Mouse (Mus musculus) liver, embryonic 13.5 days (tissue): ENCODE measurements around the gene Mast1. TPM values are rescaled to one million over a fixed set of nuclear protein-coding genes. Genes with fewer than 3 reads are reported as not detected.

ENCODE experiments used
- ATAC-seq: fragments of 200-750 bp; cut with Nextera tagmentation; 2 replicates; pipeline ENCODE4 v1.8.0; 2017; ENCODE audit warnings: low read depth, mild to moderate bottlenecking, moderate number of reproducible peaks, moderate library complexity
- DNase-seq: peaks from one replicate; pipeline ENCODE4 v3.0.0; 2022
- H3K27ac ChIP-seq: fragments of 300-500 bp; sonication (generic); 2 replicates; pipeline ENCODE4 v1.5.1; 2015; ENCODE audit warnings: moderate library complexity, mild to moderate bottlenecking, inconsistent platforms
- H3K27me3 ChIP-seq: fragments of 300-500 bp; sonication (generic); 2 replicates; pipeline ENCODE4 v1.6.1; 2015; ENCODE audit warnings: mild to moderate bottlenecking, inconsistent platforms
- H3K36me3 ChIP-seq: fragments of 300-500 bp; sonication (generic); 2 replicates; pipeline ENCODE4 v1.6.1; 2015; ENCODE audit warnings: mild to moderate bottlenecking, inconsistent platforms
- H3K4me1 ChIP-seq: fragments of 300-500 bp; sonication (generic); replicated peaks from 2 replicates; pipeline ENCODE4 v1.6.1; 2015; ENCODE audit warnings: inconsistent platforms
- H3K4me2 ChIP-seq: fragments of 300-500 bp; sonication (generic); 2 replicates; pipeline ENCODE4 v1.6.1; 2015; ENCODE audit warnings: inconsistent platforms, mild to moderate bottlenecking, moderate library complexity
- H3K4me3 ChIP-seq: fragments of 300-500 bp; sonication (generic); replicated peaks from 2 replicates; pipeline ENCODE4 v1.5.1; 2015; ENCODE audit warnings: mild to moderate bottlenecking, inconsistent platforms
- H3K9ac ChIP-seq: fragments of 300-500 bp; sonication (generic); 2 replicates; pipeline ENCODE4 v1.6.1; 2015; ENCODE audit warnings: mild to moderate bottlenecking, inconsistent platforms
- H3K9me3 ChIP-seq: fragments of 300-500 bp; sonication (generic); replicated peaks from 2 replicates; pipeline ENCODE4 v1.6.1; 2016; ENCODE audit warnings: inconsistent platforms
- WGBS: fragments of 180-500 bp; shearing (Covaris S2); methylation state at CpG from one replicate; pipeline ENCODE4 v1.1.7; 2015; ENCODE audit not compliant: insufficient replicate concordance; 5-methylcytosine and 5-hydroxymethylcytosine counted together
- polyA plus RNA-seq: library from polyadenylated mRNA; unstranded; fragments of >200 nt; fragmentation: Nextera tagmentation; extraction: Ambion mirVana; gene quantifications from 2 replicates; pipeline ENCODE4 v1.2.1, GENCODE M21; 2015

Mast1 gene
- polyA plus RNA-seq, 1 experiment from 2014 or later: 0.13 TPM

DNA sequence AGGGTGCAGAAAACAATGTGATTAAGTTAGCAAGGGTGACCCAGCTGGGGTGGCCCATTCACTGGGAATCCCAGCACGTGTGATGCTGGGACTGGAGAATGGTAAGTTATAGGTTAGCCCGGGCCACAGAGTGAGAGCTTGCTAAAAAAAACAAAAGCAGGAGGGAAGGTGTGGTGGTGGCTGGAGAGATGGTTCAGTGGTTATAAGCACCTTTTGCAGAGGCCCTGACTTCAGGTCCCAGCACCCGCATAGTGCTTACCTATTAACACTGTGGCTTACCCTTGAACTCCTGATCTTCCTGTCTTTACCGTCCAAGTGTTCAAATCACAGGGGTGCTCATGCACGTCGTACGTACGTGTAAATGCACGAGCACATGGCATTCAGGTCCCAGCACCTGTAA lies 30.1 kb downstream of the Mast1 start:
- Histone ChIP-seq H3K27me3 (peaks cover 18% of the 10 kb centered on the region), H3K9ac (no peak overlapping the region), H3K4me1 (peaks cover 66% of the 10 kb centered on the region), H3K27ac (peak overlapping the region; percentile 84), H3K4me3 (no peak overlapping the region), H3K4me2 (no peak overlapping the region), H3K36me3 (peaks cover 58% of the 10 kb centered on the region), H3K9me3 (no peaks in the 10 kb centered on the region)
- WGBS: 80% methylated on average over 9 of the region's 9 CpGs
- ATAC-seq (no peak), DNase-seq (peak; percentile 19)

DNA sequence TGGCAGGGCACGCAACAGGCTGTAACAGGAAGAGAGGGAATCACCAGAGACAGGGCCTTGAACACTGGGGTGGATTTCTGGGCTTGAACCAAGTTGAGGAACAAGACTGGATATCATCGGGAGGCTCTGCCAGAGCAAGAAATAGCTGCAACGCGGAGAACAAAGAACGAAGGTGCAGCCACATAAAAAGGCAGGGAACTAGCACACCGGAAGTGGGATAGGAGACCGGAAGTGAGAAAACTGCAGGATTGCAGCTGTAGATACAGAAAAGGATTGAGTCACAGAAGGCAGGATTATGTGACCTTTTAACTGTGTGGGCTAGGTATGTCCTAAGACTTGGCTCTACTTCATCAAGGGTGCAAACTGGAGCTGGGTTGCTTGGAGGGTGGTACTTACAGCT lies 32.8 kb downstream of the Mast1 start:
- ATAC-seq (no peak), DNase-seq (no peak)
- Histone ChIP-seq H3K9ac (peak overlapping the region; percentile 100), H3K36me3 (peaks cover 49% of the 10 kb centered on the region), H3K4me1 (peaks cover 70% of the 10 kb centered on the region), H3K27ac (peak overlapping the region; percentile 99), H3K27me3 (no peaks in the 10 kb centered on the region), H3K4me2 (peak overlapping the region; percentile 98), H3K9me3 (no peaks in the 10 kb centered on the region), H3K4me3 (peak overlapping the region; percentile 99)
- 81% methylated on average over 7 of the region's 7 CpGs for WGBS

DNA sequence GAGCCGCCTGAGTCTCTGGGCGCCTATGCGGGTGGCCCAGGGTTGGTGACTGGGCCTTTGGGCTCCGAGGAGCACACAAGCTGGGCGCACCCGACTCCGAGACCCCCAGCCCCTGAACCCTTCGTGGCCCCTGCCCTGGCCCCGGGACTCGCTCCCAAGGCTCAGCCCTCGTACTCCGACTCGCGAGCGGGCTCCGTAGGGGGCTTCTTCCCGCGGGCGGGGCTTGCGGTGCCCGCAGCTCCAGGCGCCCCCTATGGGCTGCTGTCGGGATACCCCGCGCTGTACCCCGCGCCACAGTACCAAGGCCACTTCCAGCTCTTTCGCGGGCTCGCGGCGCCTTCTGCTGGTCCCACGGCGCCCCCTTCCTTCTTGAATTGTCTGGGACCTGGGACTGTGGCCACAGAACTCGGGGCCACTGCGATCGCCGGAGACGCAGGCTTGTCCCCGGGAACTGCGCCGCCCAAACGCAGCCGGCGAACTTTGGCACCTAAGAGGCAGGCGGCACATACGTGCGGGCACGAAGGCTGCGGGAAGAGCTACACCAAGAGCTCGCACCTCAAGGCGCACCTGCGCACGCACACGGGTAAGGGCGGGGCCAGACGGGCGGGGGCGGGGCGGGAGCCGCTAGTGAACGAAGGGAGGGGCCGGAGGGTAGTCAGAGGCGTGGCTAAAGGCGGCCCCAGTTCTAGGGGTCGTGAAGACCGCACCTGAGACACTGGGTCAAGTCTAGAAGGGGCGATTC lies 34.1 kb downstream of the Mast1 start:
- Histone ChIP-seq H3K36me3 (peaks cover 49% of the 10 kb centered on the region), H3K9ac (peak overlapping the region; percentile 100), H3K27ac (peak overlapping the region; percentile 99), H3K4me3 (peak overlapping the region; percentile 99), H3K27me3 (no peaks in the 10 kb centered on the region), H3K4me1 (peaks cover 68% of the 10 kb centered on the region), H3K9me3 (no peaks in the 10 kb centered on the region), H3K4me2 (peak overlapping the region; percentile 98)
- peak; percentile 72 for ATAC-seq
- under 1% methylated on average over 68 of the region's 68 CpGs for WGBS
- peak; percentile 90 for DNase-seq

DNA sequence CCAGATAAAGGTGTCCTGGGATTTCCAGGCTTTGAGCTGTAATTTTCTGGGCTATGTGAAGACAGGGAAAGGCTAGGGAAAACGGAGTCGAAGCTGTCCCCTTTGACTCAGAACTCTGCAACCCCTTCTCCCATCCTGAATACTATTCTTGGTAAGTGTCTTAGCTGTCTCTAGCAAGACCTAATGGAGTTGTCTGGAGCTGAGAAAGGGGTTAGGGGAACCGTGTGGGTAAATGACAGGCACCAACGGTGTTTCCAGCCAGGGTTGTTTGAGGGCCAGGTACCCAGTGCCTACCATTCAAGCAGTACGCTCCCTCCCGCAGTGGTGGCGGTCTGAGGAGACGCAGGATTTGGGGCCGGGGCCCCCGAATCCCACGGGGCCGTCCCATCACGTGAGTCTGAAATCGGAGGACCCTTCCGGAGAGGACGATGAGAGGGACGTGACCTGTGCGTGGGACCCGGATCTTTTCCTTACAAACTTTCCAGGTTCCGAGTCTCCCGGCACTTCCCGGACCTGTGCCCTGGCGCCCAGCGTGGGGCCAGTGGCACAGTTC lies 34.7 kb downstream of the Mast1 start:
- H3K36me3 ChIP-seq: peaks cover 46% of the 10 kb centered on the region
- H3K4me1 ChIP-seq: peaks cover 69% of the 10 kb centered on the region
- peak overlapping the region; percentile 98 for H3K4me2 ChIP-seq
- peak overlapping the region; percentile 99 for H3K4me3 ChIP-seq
- peak overlapping the region; percentile 99 for H3K27ac ChIP-seq
- WGBS: under 1% methylated on average over 24 of the region's 24 CpGs
- H3K27me3 ChIP-seq: no peaks in the 10 kb centered on the region
- no peaks in the 10 kb centered on the region for H3K9me3 ChIP-seq
- H3K9ac ChIP-seq: peak overlapping the region; percentile 100
- ATAC-seq (no peak; the same call in 1 of the 2 replicates), DNase-seq (peak; percentile 11)

DNA sequence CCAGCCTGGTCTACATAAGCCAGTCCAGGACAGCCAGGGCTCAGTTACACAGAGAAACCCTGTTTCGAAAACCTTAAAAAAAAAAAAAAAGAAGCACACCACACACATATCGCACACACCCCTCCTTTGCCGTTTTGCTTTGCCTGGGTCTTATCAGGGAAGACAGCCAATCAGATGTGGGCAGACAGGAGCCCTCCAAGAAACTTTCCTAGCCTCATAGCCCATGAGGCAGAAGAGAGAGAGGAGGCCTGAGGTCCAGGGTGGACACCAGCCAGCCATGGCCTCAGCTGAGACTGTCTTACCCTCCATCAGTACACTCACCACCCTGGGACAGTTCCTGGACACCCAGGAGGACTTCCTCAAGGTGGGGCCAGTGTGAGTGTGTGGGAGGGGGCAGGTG lies 35.4 kb downstream of the Mast1 start, which contains the start of gene Klf1:
TSS of gene Klf1 (plus strand) at position 177 of the 400 bp plus-strand sequence.
- Histone ChIP-seq H3K9ac (peak within 1 kb of the TSS; percentile 100), H3K36me3 (peaks cover 40% of the 10 kb centered on the region), H3K27me3 (no peaks in the 10 kb centered on the region), H3K4me3 (peak within 1 kb of the TSS; percentile 99), H3K27ac (peak within 1 kb of the TSS; percentile 99), H3K4me1 (peaks cover 62% of the 10 kb centered on the region), H3K4me2 (peak within 1 kb of the TSS; percentile 98), H3K9me3 (no peaks in the 10 kb centered on the region)
- DNase-seq: peak; percentile 82
- WGBS: 8% methylated on average over 3 of the region's 3 CpGs
- peak; percentile 77 for ATAC-seq

DNA sequence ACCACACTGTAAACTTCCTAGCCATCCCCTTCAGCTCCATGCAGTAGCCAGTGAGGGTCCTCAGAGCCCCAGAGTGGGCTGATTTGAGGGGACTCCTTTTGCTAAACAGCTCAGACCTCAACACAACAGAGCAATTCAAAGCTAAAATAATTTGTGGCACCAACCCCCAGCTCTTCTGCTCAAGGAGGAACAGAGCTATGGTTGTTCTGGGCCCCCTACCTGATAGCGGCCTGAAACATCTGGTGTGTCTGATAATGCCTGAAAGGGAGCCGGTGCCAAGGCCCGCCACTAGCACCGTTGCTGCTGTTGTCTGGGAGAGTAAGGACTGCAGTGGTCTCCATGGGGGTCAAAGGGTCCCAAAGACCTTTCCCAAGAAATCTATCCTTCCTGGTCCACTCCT lies 36.1 kb downstream of the Mast1 start:
- peak; percentile 84 for DNase-seq
- Histone ChIP-seq H3K4me1 (peaks cover 60% of the 10 kb centered on the region), H3K27me3 (no peaks in the 10 kb centered on the region), H3K9me3 (no peaks in the 10 kb centered on the region), H3K27ac (peak overlapping the region; percentile 99), H3K4me3 (peak overlapping the region; percentile 99), H3K4me2 (peak overlapping the region; percentile 98), H3K9ac (peak overlapping the region; percentile 100), H3K36me3 (peaks cover 33% of the 10 kb centered on the region)
- WGBS: 9% methylated on average over 4 of the region's 4 CpGs
- ATAC-seq: peak; percentile 81

DNA sequence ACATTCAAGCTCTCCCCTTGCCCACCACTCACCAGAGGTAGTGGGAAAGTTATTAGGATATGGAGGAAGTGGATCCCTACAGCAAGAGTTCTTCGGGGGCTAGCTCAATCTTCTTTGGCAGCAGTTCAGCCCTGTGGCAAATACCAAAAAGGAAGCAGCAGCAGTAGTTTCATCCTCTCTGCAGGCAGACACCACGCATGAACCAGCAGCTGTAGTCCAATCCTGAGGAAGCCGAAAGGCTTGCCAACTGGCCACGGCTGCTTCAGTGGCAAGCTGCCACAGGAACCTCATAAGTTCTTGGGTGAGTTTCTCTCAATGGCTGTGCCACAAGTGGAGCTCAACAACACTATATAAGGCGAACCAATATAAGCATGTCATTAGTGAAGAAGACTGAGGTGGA lies 41.2 kb downstream of the Mast1 start:
- no peaks in the 10 kb centered on the region for H3K9me3 ChIP-seq
- peaks cover 64% of the 10 kb centered on the region for H3K4me1 ChIP-seq
- H3K4me3 ChIP-seq: no peak overlapping the region
- no peak overlapping the region for H3K27ac ChIP-seq
- ATAC-seq (no peak), DNase-seq (no peak)
- peaks cover 14% of the 10 kb centered on the region for H3K36me3 ChIP-seq
- H3K27me3 ChIP-seq: no peaks in the 10 kb centered on the region
- H3K9ac ChIP-seq: no peak overlapping the region
- no peak overlapping the region for H3K4me2 ChIP-seq
- 81% methylated on average over 5 of the region's 5 CpGs for WGBS

DNA sequence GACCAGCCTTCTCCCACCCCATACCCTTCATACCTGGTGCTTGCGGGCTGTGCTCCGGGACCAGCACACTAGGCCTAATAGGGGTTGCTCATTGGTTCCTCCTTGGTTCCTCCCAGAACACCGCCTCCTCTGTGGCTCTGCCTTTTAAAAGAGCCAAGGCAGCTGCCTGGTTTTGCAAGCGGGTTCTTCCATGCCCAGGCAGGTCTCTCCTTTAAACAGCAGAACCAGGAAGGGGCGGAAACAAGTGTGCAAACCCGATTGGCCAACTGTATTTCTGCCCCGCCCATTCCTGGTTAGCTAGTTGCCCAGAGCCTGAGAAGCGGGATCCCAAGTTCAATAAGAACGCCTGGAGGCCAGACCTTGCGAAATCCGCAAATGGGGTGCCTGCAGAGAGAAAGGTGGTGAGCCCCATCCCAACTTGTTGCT lies 43.4 kb downstream of the Mast1 start, which contains the start of gene Gcdh:
TSS of gene Gcdh (minus strand) at position 213 of the 426 bp plus-strand sequence.
- no peaks in the 10 kb centered on the region for H3K27me3 ChIP-seq
- DNase-seq (peak; percentile 90), ATAC-seq (peak; percentile 97)
- peak within 1 kb of the TSS; percentile 82 for H3K9ac ChIP-seq
- no peaks in the 10 kb centered on the region for H3K9me3 ChIP-seq
- H3K27ac ChIP-seq: peak within 1 kb of the TSS; percentile 84
- 0% methylated on average over 11 of the region's 11 CpGs for WGBS
- peak within 1 kb of the TSS; percentile 77 for H3K4me3 ChIP-seq
- H3K36me3 ChIP-seq: peaks cover 34% of the 10 kb centered on the region
- peak within 1 kb of the TSS; percentile 92 for H3K4me2 ChIP-seq
- peaks cover 41% of the 10 kb centered on the region for H3K4me1 ChIP-seq

DNA sequence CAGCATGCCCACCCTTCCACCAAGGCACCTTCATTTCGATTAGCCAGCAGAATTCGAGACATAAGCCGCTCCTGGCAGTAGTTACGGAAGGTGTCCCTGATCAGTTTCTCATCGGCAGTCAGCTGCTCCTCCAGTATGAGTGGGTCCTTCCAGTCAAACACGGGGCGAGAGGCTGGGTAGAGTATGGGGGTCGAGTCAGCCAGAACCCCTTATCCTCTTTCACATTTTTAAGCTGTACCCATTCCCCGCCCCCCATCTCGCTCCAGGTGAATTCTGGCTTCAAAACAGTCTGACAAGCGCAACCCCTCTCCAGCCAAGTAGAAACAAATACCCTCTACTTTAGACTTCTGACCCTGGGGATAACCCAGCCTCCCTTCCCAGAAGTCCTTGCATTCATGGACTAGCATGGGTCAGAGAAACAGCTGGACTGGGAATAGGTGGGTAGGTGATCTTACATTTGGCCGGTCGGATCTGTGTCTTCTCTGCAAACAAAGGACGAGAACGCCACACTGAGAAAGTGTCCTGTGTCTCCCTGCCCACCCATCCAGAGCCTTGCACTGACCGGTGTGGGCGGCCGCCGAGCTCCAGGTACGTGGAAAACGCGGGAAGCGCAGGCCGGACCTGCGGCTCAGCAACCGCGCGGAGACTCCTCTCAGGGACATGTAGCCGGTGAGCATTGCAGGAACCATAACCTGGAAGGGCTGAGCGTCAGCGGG lies 44.0 kb downstream of the Mast1 start:
- no peaks in the 10 kb centered on the region for H3K9me3 ChIP-seq
- peaks cover 40% of the 10 kb centered on the region for H3K4me1 ChIP-seq
- H3K9ac ChIP-seq: peak overlapping the region; percentile 82
- no peaks in the 10 kb centered on the region for H3K27me3 ChIP-seq
- no peak for DNase-seq
- H3K36me3 ChIP-seq: peaks cover 40% of the 10 kb centered on the region
- peak overlapping the region; percentile 77 for H3K4me3 ChIP-seq
- peak; percentile 51; the same call in 1 of the 2 replicates for ATAC-seq
- 14% methylated on average over 31 of the region's 31 CpGs for WGBS
- peak overlapping the region; percentile 84 for H3K27ac ChIP-seq
- H3K4me2 ChIP-seq: peak overlapping the region; percentile 92

DNA sequence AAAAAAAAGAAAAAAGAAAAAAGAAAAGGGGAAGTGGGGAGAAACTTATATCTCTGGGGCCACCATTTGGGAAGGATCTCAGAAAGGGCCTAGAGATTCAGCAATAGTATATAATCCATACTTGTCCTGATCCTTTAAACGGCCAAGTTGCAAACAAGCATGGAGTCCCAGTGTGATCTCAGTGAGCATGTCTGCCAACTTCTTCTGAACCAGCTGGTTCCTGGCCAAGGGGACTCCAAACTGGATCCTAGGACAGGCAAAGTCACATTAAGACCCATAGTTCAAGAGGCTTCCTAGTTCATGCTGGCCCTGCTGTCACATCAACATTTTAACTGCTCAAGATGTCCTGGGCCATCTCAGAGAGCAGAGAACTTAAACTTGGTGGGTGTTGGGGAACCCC lies 48.0 kb downstream of the Mast1 start:
- no peak for ATAC-seq
- Histone ChIP-seq H3K27ac (peak overlapping the region; percentile 50), H3K4me3 (no peak overlapping the region), H3K4me1 (peaks cover 39% of the 10 kb centered on the region), H3K4me2 (no peak overlapping the region), H3K9me3 (no peaks in the 10 kb centered on the region), H3K27me3 (no peaks in the 10 kb centered on the region), H3K9ac (no peak overlapping the region), H3K36me3 (peaks cover 80% of the 10 kb centered on the region)
- no peak for DNase-seq
- 87% methylated on average over 1 of the region's 1 CpGs for WGBS

DNA sequence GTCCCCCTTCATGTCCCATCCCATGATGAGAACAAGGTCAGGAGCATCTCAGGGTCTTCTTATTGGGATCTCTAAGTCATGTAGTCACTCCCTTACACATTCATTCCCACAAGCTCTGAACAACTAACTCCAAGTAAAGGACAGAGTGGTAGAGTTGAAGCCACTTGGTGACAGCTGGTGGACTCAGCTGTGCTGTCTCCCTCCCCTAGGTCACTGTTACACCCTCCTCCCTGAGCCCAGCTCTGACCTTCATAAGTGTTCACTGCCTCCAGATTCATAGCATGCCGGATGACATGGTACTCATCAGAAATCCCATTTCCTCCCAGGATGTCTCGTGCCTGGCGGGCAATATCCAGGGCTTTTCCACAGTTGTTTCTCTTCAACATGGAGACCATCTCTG lies 48.9 kb downstream of the Mast1 start:
- H3K27me3 ChIP-seq: no peaks in the 10 kb centered on the region
- DNase-seq (no peak), ATAC-seq (no peak)
- no peak overlapping the region for H3K4me2 ChIP-seq
- peak overlapping the region; percentile 44; the same call in 1 of the 2 replicates for H3K27ac ChIP-seq
- no peaks in the 10 kb centered on the region for H3K9me3 ChIP-seq
- H3K36me3 ChIP-seq: peaks cover 84% of the 10 kb centered on the region
- 85% methylated on average over 3 of the region's 3 CpGs for WGBS
- no peak overlapping the region for H3K9ac ChIP-seq
- no peak overlapping the region for H3K4me3 ChIP-seq
- H3K4me1 ChIP-seq: peaks cover 34% of the 10 kb centered on the region
